Mouse (Mus musculus): ENCODE data around the gene Nfic. TPM values are rescaled to one million over a fixed set of nuclear protein-coding genes. Genes with fewer than 3 reads are reported as not detected.

Gene Nfic
- polyA plus RNA-seq, 1 experiment from 2014 or later, result 10.1 TPM

- no peak overlapping the region for H3K4me3 ChIP-seq
- H3K4me2 ChIP-seq, result no peak overlapping the region
- H3K27ac ChIP-seq, result no peak overlapping the region
- no peak for ATAC-seq
- H3K27me3 ChIP-seq (replicated peaks), result peaks cover 39% of the 10 kb centered on the region
- 14% methylated on average over 9 of the region's 9 CpGs for WGBS (ENCODE audit: insufficient replicate concordance)
- no peak overlapping the region for H3K9ac ChIP-seq
- peaks cover 12% of the 10 kb centered on the region for H3K4me1 ChIP-seq
- peaks cover 29% of the 10 kb centered on the region for H3K36me3 ChIP-seq
- no peaks in the 10 kb centered on the region for H3K9me3 ChIP-seq (replicated peaks)
These were observed 28.5 kb upstream of the Nfic start for GRCm38 (mm10) chr10:81483983-81484382.

DNA sequence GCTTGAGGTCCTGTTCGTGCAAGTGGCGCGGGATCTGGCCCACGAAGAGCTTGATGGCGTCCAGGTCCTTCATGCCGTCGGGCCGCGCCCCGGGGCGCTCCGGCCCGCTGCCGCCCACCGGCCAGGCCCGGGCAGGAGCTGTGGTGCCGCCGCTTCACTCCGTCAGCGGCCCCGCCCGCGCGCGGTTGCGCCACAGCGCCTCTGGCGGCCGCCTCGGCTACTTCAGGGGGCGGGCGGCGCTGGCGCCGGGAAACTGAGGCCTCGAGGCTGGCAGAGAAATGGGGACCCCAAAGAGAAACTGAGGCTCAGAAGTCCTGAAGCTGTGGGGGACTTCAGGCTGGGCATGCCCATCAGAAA is 27.1 kb upstream of the Nfic start, which contains the start of gene Celf5:
Celf5 (minus strand) TSS at position 177 of the 357 bp plus-strand sequence.
- Histone ChIP-seq H3K27me3 (replicated peaks) (peaks cover 54% of the 10 kb centered on the region), H3K36me3 (peaks cover 14% of the 10 kb centered on the region), H3K4me1 (peaks cover 12% of the 10 kb centered on the region), H3K27ac (no peak within 1 kb of the TSS), H3K9me3 (replicated peaks) (no peaks in the 10 kb centered on the region), H3K4me3 (peak within 1 kb of the TSS; percentile 46), H3K4me2 (peak within 1 kb of the TSS; percentile 72), H3K9ac (0 out of 2 replicates have a peak within 1 kb of the TSS, but pooled peaks have one; percentile 24)
- WGBS (ENCODE audit: insufficient replicate concordance), result under 1% methylated on average over 31 of the region's 36 CpGs
- peak; percentile 59 for ATAC-seq

GRCm38 (mm10) chr10:81481605-81482532 is 26.4 kb upstream of the Nfic start:
- WGBS (ENCODE audit: insufficient replicate concordance), result 8% methylated on average over 31 of the region's 35 CpGs
- no peak overlapping the region for H3K27ac ChIP-seq
- ATAC-seq, result no peak
- H3K27me3 ChIP-seq (replicated peaks), result peaks cover 60% of the 10 kb centered on the region
- peaks cover 8% of the 10 kb centered on the region for H3K36me3 ChIP-seq
- H3K4me3 ChIP-seq, result peak overlapping the region; percentile 46
- H3K9me3 ChIP-seq (replicated peaks), result no peaks in the 10 kb centered on the region
- 0 out of 2 replicates have a peak overlapping the region, but pooled peaks have one; percentile 24 for H3K9ac ChIP-seq
- peak overlapping the region; percentile 72 for H3K4me2 ChIP-seq
- H3K4me1 ChIP-seq, result peaks cover 12% of the 10 kb centered on the region

GRCm38 (mm10) chr10:81474461-81474860 is 19.0 kb upstream of the Nfic start:
- Histone ChIP-seq H3K9ac (no peak overlapping the region), H3K9me3 (replicated peaks) (no peaks in the 10 kb centered on the region), H3K36me3 (no peaks in the 10 kb centered on the region), H3K27me3 (replicated peaks) (peaks cover 96% of the 10 kb centered on the region), H3K27ac (no peak overlapping the region), H3K4me3 (no peak overlapping the region), H3K4me2 (no peak overlapping the region), H3K4me1 (no peaks in the 10 kb centered on the region)
- 65% methylated on average over 10 of the region's 10 CpGs for WGBS (ENCODE audit: insufficient replicate concordance)
- no peak for ATAC-seq

DNA sequence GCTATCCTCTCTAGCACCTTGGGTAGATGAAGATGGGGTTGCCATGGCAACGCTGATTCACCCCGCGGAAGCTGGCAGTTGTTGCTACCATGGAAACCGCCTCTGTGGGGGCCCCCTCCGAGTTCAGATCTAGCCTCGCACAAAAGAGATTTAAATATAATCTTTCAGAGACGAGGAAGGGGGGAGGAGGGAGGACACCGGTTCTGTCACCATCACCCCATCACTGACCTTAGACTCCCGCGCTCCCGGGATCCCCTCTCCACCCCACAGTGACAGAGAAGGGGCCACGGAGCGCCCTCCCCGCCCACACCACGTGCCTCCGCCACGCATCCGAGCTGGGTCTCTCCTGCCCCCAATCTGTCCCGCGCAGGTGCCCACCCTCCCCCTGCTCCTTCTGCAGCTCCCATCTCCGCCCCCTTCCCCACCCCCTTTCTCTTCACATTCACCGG is 17.6 kb upstream of the Nfic start:
- no peaks in the 10 kb centered on the region for H3K4me1 ChIP-seq
- no peak for ATAC-seq
- WGBS (ENCODE audit: insufficient replicate concordance), result 6% methylated on average over 22 of the region's 22 CpGs
- H3K9ac ChIP-seq, result no peak overlapping the region
- no peaks in the 10 kb centered on the region for H3K36me3 ChIP-seq
- no peak overlapping the region for H3K27ac ChIP-seq
- no peak overlapping the region for H3K4me3 ChIP-seq
- H3K27me3 ChIP-seq (replicated peaks), result peaks cover 100% of the 10 kb centered on the region
- H3K4me2 ChIP-seq, result no peak overlapping the region
- H3K9me3 ChIP-seq (replicated peaks), result no peaks in the 10 kb centered on the region

- H3K36me3 ChIP-seq, result no peaks in the 10 kb centered on the region
- H3K27ac ChIP-seq, result no peak overlapping the region
- no peaks in the 10 kb centered on the region for H3K4me1 ChIP-seq
- H3K4me2 ChIP-seq, result no peak overlapping the region
- ATAC-seq, result no peak
- no peak overlapping the region for H3K9ac ChIP-seq
- WGBS (ENCODE audit: insufficient replicate concordance), result 5% methylated on average over 14 of the region's 18 CpGs
- no peak overlapping the region for H3K4me3 ChIP-seq
- H3K27me3 ChIP-seq (replicated peaks), result peaks cover 100% of the 10 kb centered on the region
- H3K9me3 ChIP-seq (replicated peaks), result no peaks in the 10 kb centered on the region
These were observed 17.1 kb upstream of the Nfic start for GRCm38 (mm10) chr10:81472403-81473002.

GRCm38 (mm10) chr10:81470454-81470853 is 15.0 kb upstream of the Nfic start:
- Histone ChIP-seq H3K9me3 (replicated peaks) (no peaks in the 10 kb centered on the region), H3K27ac (no peak overlapping the region), H3K9ac (no peak overlapping the region), H3K36me3 (no peaks in the 10 kb centered on the region), H3K27me3 (replicated peaks) (peaks cover 100% of the 10 kb centered on the region), H3K4me3 (no peak overlapping the region), H3K4me1 (peaks cover under 1% of the 10 kb centered on the region; the same call in 1 of the 2 replicates), H3K4me2 (no peak overlapping the region)
- no peak for ATAC-seq
- WGBS (ENCODE audit: insufficient replicate concordance), result 29% methylated on average over 18 of the region's 18 CpGs

- H3K4me3 ChIP-seq, result no peak overlapping the region
- peaks cover 13% of the 10 kb centered on the region for H3K4me1 ChIP-seq
- H3K9ac ChIP-seq, result no peak overlapping the region
- H3K9me3 ChIP-seq (replicated peaks), result no peaks in the 10 kb centered on the region
- H3K36me3 ChIP-seq, result no peaks in the 10 kb centered on the region
- H3K27me3 ChIP-seq (replicated peaks), result peaks cover 100% of the 10 kb centered on the region
- no peak overlapping the region for H3K4me2 ChIP-seq
- H3K27ac ChIP-seq, result no peak overlapping the region
- 67% methylated on average over 5 of the region's 5 CpGs for WGBS (ENCODE audit: insufficient replicate concordance)
- ATAC-seq, result no peak
These were observed 13.8 kb upstream of the Nfic start for GRCm38 (mm10) chr10:81469253-81469652.

- WGBS (ENCODE audit: insufficient replicate concordance), result 63% methylated on average over 16 of the region's 16 CpGs
These were observed 12.3 kb upstream of the Nfic start for GRCm38 (mm10) chr10:81467670-81468235.

DNA sequence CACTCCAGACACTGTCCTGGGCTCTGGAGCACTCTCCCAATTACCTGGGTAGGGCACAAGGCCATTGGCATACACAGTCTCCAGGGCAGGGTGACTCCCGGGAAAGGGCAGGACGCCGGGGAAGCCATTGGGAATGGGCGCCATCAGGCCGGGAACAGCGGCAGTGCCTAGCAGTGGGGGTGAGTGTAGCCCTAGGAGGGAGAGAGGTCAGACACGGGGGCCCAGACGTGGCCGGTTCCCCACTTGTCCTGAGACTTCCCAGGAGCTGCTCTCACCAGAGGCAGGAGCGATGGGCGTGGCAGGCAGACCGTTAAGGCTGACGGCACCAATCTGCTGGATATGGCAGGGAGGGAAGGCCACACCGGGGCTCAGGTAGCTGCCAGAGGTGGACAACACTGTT is 11.4 kb upstream of the Nfic start:
- Histone ChIP-seq H3K27me3 (replicated peaks) (peaks cover 100% of the 10 kb centered on the region), H3K36me3 (no peaks in the 10 kb centered on the region), H3K27ac (no peak overlapping the region), H3K9ac (no peak overlapping the region), H3K4me1 (peaks cover 25% of the 10 kb centered on the region), H3K4me3 (no peak overlapping the region), H3K9me3 (replicated peaks) (no peaks in the 10 kb centered on the region), H3K4me2 (no peak overlapping the region)
- WGBS (ENCODE audit: insufficient replicate concordance), result 55% methylated on average over 14 of the region's 14 CpGs
- ATAC-seq, result no peak

More at GRCm38 (mm10) chr10:81467670-81468235, 12.3 kb upstream of the Nfic start:
- ATAC-seq, result no peak
- Histone ChIP-seq H3K9ac (no peak overlapping the region), H3K9me3 (replicated peaks) (no peaks in the 10 kb centered on the region), H3K4me3 (no peak overlapping the region), H3K4me1 (peaks cover 18% of the 10 kb centered on the region), H3K36me3 (no peaks in the 10 kb centered on the region), H3K27me3 (replicated peaks) (peaks cover 100% of the 10 kb centered on the region), H3K4me2 (no peak overlapping the region), H3K27ac (no peak overlapping the region)

DNA sequence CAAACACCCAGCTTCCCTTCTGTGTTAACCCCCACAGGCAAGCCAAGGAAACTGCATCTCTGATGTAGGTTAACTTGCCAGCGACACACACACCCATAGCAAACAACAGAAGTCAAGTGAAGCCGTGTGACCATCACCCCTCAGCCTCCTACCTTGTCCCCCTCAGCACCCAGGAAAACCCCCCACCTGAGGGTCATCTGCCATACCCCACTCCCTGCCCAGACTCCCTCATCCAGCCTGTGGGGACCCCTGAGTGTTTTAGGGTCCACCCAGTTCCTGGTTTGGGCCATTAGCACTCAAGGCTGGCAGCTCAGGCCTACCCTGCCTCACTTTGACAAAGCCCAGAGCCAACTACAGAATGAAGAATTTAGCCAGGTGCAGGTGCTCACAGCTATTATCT is 10.6 kb upstream of the Nfic start:
- Histone ChIP-seq H3K4me1 (peaks cover 28% of the 10 kb centered on the region), H3K4me3 (no peak overlapping the region), H3K27me3 (replicated peaks) (peaks cover 100% of the 10 kb centered on the region), H3K9me3 (replicated peaks) (no peaks in the 10 kb centered on the region), H3K27ac (no peak overlapping the region), H3K4me2 (no peak overlapping the region), H3K36me3 (no peaks in the 10 kb centered on the region), H3K9ac (no peak overlapping the region)
- WGBS (ENCODE audit: insufficient replicate concordance), result 54% methylated on average over 2 of the region's 2 CpGs
- no peak for ATAC-seq

- 2% methylated on average over 5 of the region's 5 CpGs for WGBS (ENCODE audit: insufficient replicate concordance)
- peak overlapping the region; percentile 63 for H3K4me2 ChIP-seq
- H3K9ac ChIP-seq, result no peak overlapping the region
- H3K4me3 ChIP-seq, result no peak overlapping the region
- H3K9me3 ChIP-seq (replicated peaks), result no peaks in the 10 kb centered on the region
- H3K4me1 ChIP-seq, result peaks cover 28% of the 10 kb centered on the region
- H3K36me3 ChIP-seq, result no peaks in the 10 kb centered on the region
- no peak overlapping the region for H3K27ac ChIP-seq
- peaks cover 100% of the 10 kb centered on the region for H3K27me3 ChIP-seq (replicated peaks)
- ATAC-seq, result peak; percentile 47
These were observed 9.8 kb upstream of the Nfic start for GRCm38 (mm10) chr10:81465265-81465645.
